Mouse (Mus musculus): ENCODE measurements around the gene Fsd1.

Fsd1 gene

DNA sequence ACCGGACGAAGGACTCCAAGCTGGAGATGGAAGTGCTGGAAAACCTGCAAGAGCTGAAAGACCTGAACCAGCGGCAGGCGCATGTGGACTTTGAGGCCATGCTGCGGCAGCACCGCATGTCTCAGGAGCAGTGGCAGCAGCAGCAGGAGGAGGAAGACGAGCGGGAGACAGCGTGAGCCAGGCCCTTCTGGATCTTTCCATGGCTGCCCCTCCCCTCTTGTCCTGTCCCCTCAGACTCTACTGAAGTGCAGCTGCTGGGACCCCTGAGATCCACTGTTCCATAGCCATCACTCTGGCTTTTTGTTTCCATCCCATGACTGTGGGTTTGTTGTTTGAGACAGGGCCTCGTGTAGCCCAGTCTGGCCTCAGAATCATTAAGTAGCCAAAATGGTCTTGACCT lies 21.8 kb upstream of the Fsd1 start:
- no peak for DNase-seq

- DNase-seq = no peak
Observed at GRCm38 (mm10) chr17:55964996-55965395, 21.3 kb upstream of the Fsd1 start.

DNA sequence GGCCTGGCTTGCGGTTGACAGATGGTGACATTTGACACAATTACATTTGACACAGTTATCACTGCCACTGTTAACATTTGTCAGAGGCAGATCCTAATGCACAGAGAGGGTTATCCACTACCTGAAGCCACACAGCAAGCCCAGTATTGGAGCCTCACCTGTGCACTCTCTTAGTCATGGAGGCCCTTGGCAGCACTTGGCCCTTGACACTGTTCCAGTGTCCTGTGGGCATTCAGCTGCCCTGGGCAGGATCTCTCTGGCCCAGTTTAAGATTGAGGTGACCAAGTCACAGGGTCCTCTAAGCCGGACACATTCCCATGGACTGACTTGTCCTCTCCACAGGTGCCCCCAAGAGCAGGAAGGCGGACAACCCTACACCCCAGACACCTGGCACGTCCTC lies 19.1 kb upstream of the Fsd1 start:
- no peak for DNase-seq

DNA sequence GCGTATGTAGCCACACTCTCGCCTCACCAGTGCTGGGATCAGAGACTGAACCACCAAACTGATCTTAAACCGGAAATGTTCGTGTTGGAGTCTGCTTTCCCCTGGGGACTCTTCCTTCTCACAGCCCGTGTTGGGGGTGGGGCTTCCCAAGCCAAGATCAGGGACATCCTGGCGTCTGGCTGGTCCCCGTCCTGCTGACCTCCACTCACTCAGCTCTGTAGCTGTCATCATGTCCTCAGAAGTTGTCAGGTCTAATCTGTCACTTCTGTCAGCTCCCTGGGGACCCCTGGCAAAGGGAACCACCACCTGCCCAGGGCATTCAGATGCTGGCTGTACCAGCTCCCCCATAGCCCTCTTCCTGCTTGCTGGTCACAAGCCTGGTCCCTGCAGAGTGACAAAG lies 18.1 kb upstream of the Fsd1 start:
- DNase-seq = no peak

DNA sequence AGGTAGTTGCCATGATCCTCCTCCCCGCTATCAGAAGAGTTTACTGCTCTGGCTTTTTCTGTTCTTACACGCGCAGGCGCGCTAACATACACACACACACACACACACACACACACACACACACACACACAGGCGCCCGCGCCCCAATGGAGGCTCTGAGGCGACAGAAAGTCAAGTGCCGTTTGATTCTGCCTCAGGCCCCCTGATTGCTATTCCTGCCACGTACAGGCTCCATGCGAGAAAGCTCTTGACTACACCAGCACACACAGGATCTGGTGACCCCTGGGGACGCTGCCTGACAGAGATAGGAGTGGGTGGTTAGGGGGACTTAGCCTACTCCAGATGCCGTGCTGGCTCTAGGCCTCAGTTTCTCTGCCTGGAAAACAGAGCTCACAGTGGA lies 16.7 kb upstream of the Fsd1 start:
- no peak for DNase-seq

- DNase-seq = no peak
Observed at GRCm38 (mm10) chr17:55969966-55970891, 16.1 kb upstream of the Fsd1 start, which contains the start of gene Shd. TSS of gene Shd (plus strand) at chr17:55970467.

DNA sequence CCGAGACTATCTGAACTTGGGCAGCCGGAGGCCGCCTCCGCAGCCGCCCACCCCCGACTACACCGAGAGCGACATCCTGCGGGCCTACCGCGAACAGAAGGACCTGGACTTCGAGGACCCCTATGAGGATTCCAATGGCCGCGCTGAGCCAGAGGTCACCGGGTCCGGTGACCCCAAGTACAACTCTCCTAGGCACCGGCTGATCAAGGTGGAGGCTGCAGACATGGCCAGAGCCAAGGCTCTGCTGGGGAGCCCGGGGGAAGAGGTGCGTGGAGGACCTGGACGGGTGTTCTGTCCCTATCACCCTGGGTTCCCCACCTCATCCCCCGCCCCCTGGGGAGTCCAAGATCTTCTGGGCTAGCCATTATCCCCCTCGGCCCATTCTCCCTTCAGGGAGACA lies 14.9 kb upstream of the Fsd1 start:
- DNase-seq = no peak

- peak; percentile 87 for DNase-seq
Observed at GRCm38 (mm10) chr17:55976255-55976862, 9.9 kb upstream of the Fsd1 start.

DNA sequence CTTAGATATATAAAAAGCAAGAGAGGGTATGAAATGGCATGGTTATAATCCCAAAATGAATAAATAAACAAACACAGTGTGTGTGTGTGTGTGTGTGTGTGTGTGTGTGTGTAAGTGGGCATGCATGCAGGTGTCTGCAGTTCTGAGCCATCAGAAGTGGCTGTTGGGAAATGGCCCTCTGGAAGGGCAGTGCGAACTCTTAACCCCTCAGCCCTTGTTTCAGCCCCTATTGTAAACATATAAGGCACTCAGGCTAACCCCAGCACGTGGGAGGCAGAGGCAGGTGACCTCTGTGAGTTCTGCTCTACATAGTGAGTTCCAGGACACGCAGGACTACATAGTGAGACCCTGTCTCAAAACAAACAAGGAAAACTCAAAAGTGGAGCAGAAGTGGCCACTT lies 9.0 kb upstream of the Fsd1 start:
- DNase-seq = peak; percentile 34

GRCm38 (mm10) chr17:55990278-55990898 lies 4.1 kb downstream of the Fsd1 start:
- DNase-seq = no peak

- no peak for DNase-seq
Observed at GRCm38 (mm10) chr17:55996007-55996406, 9.7 kb downstream of the Fsd1 start.

- no peak for DNase-seq
Observed at GRCm38 (mm10) chr17:55999794-56000499, 13.6 kb downstream of the Fsd1 start.

GRCm38 (mm10) chr17:56003000-56003399 lies 16.7 kb downstream of the Fsd1 start:
- no peak for DNase-seq

DNA sequence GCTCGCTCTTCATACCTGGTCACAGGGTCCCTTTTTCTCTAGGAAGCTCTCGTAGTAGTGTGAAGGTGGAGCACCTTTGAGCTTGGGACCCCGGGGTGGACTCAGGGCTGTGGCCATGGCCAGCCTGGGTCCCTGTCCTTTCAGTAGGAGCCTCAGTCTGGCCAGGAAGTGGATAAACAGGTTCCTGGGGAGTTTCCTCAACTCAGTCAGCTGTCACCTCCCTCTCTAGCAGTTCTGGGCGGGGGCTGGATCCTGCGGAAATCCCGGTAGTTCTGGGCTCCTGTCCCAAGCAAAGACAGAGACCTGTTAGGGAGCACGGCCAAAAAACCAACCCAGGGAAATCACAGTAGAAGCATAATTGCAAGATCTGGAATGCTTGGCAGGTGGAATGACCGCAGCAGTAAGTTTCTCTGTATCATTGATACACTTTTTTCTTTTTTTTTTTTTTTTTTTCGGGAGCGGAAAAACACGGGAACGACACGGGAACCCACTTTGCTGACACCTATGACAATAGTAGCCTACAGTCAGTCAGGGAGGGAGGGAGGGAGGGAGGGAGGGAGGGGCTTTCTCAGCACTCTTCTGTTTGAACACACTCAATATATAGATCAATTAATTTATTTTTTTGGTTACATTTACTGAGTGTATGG lies 19.2 kb downstream of the Fsd1 start, which contains the start of the genes Stap2 and Mpnd:
Stap2 (minus strand) TSS at position 170 of the 647 bp plus-strand sequence.
Mpnd (plus strand) TSS at position 297 of the 647 bp plus-strand sequence.
- DNase-seq = peak; percentile 86

- no peak for DNase-seq
Observed at GRCm38 (mm10) chr17:56006956-56007355, 20.6 kb downstream of the Fsd1 start.

GRCm38 (mm10) chr17:56007444-56008355 lies 21.4 kb downstream of the Fsd1 start:
- no peak for DNase-seq

DNA sequence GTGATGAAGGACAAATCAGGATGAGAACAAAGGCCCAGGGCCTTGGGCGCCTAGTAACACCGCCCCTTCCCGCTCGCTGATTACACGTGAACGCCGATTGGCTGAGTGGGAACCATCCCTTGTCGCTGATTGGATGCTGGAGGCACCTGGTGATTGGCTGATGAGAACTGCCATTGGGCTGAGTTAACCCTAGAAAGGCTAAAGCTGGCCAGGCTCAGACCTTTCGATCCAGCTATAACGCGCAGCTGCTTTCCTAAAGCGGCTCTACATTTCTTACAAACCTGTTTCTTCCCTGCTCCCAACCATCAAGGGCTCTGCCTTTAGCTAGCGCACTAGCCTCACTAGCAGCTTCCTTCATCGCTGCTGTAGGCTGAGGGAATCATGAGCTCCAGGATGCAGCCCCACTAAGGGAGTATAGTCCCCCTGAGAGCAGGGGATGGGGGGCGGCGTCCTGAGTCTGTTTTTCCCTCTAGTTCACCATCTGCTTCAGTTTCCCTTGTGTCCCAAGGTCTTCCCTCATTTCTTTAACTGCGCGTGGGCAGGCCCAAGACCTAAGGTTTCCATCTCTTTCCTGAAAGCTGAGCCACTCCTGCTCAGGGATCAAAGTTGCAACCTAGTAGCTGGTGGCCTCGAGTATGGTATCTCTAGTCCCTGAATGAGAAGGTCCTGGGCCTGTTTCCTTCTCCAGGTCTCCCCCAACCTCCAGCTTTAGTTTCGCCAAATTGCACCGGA lies 22.2 kb downstream of the Fsd1 start:
- peak; percentile 97 for DNase-seq

DNA sequence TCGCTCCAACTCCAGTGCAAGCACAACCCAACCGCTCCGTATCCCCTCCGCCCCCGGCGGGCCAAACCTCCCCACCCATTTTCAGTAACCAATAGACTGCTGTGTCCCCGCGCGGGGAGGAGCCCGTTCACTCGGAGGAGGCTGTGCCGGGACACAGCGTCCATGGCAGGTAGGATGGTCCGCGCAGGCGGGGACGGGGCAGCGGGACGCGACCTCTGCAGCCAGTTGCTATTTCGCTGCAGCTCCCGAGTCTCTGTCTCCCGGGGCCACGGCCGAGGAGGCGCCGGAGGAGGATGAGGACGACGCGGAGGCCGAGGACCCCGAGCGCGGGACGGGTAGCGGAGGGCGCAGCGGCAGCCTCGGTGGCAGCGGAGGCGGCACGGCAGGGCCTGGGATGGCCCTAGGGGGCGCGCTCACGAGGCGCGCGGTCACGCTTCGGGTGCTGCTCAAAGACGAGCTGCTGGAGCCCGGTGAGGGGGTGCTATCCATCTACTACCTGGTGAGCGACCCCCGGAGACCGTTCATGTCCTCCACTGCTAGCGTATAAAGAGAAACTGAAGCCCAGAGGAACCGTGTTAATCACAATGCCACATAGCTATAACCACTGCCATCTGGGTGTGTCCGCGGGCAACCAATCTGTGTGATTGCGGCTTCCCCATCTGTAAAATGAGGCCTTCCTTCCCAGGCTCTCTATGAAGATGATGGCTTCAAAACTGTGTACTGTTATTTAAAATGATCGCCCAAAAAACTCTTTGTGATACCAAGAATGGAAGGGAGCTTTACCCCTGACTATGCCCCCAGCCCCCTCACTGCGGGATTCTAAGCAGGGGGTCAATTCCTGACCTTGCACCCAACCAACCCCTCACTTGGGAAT lies 23.0 kb downstream of the Fsd1 start:
- DNase-seq = peak; percentile 95

GRCm38 (mm10) chr17:56009962-56010240 lies 23.6 kb downstream of the Fsd1 start:
- DNase-seq = no peak

DNA sequence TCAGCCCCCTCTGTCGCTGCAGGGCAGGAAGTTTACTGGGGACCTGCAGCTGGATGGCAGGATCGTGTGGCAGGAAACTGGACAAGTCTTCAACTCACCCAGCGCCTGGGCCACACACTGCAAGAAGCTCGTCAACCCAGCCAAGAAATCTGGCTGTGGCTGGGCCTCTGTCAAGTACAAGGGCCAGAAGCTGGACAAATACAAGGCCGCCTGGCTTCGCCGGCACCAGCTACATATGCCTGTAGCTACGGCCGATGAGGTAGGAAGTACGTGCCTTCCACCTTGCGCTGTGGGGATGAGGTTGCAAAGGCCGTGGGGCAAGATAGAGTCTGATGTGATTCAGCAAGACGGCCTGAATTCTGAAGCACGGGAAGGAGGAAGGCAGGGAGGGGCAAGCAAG lies 23.9 kb downstream of the Fsd1 start:
- no peak for DNase-seq

All from lung, postnatal 36 days (tissue).